ENCODE assay signal across 8 mouse cellular contexts in the genomic region with DNA sequence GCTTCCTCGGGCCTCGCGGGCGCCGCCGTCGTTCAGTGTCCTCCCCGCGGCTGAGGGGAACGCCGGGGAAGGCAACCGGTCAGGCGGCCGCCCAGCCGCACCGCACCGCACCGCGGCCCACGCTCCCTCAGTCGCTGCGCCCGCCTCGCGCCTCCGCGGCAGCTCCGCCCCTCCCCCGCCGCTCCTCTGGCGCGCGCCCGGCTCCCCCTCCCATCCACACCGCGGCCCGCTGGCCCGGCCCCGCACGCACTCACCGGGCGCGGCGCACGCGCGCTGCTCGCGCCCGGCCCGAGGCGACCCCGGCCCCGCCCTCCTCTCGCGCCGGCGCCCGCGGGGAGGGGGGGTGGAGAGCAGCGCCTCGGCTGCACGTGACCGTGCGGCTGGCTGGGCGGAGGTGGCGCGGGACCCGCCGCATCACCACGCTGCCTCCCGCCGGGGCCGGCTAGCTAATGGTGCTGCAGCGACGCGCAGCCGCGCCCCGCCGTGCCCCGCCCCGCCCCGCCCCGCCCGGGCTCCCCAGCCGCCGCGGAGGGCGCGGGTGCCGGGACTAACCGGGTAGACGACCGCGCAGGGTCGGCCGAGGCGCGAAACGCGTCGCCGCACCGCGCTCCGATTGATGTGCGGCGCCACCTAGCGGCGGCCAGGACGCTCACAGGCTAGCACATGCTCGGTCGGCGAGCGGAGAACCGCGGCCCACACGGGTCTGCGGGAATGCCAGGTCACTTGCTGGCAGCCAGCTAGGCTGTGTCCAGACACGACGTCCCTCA. TPM values are rescaled to one million over a fixed set of nuclear protein-coding genes. Genes with fewer than 3 reads are reported as not detected.
DNase-seq lines count a peak whose midpoint lies in the region; ATAC-seq and TF ChIP-seq lines count a peak whose summit lies in the region.

A gene (minus strand): TSS at position 301 of the 767 bp plus-strand sequence.

- peak within 1 kb of the TSS; percentile 73 for H3K27ac ChIP-seq in bone marrow macrophage, adult 2 months (ENCODE audit: insufficient read depth, low read depth, low read length)
- H3K27ac ChIP-seq in embryonic facial prominence, embryonic 15.5 days (replicated peaks) = peak within 1 kb of the TSS; percentile 91
- peak within 1 kb of the TSS; percentile 82 for H3K27ac ChIP-seq in limb, embryonic 14.5 days (replicated peaks; ENCODE audit: low read depth, low read length)
- peak within 1 kb of the TSS; percentile 93 for H3K27ac ChIP-seq in midbrain, embryonic 16.5 days (ENCODE audit: low read length)
- H3K27ac ChIP-seq in spleen, adult 2 months (ENCODE audit: insufficient read depth, low read length) = peak within 1 kb of the TSS; percentile 76

- peak; percentile 65 for TF ChIP-seq CTCF in bone marrow macrophage, adult 2 months (IDR thresholded peaks at IDR 0.05; ENCODE audit: low read depth, low read length)
- peak; percentile 88 for TF ChIP-seq CTCF in spleen, adult 2 months (IDR thresholded peaks at IDR 0.05; ENCODE audit: extremely low read depth, insufficient read depth, insufficient read length, insufficient replicate concordance)

- peak within 1 kb of the TSS; percentile 88 for H3K4me2 ChIP-seq in embryonic facial prominence, embryonic 15.5 days (replicated peaks)
- peak within 1 kb of the TSS; percentile 90 for H3K4me2 ChIP-seq in limb, embryonic 14.5 days (replicated peaks; ENCODE audit: low read depth, low read length, severe bottlenecking)
- peak within 1 kb of the TSS; percentile 83 for H3K4me2 ChIP-seq in midbrain, embryonic 16.5 days (ENCODE audit: low read length)

- peaks cover 11% of the 10 kb centered on the region for H3K4me1 ChIP-seq in bone marrow macrophage, adult 2 months (ENCODE audit: control insufficient read depth, insufficient read depth, low read length)
- H3K4me1 ChIP-seq in embryonic facial prominence, embryonic 15.5 days = peaks cover 16% of the 10 kb centered on the region
- H3K4me1 ChIP-seq in limb, embryonic 14.5 days (ENCODE audit: control insufficient read depth, insufficient read depth, low read length) = peaks cover 14% of the 10 kb centered on the region
- peaks cover 23% of the 10 kb centered on the region for H3K4me1 ChIP-seq in midbrain, embryonic 16.5 days (ENCODE audit: control insufficient read depth, insufficient read depth, low read length)
- peaks cover 2% of the 10 kb centered on the region; the same call in 1 of the 2 replicates for H3K4me1 ChIP-seq in spleen, adult 2 months (ENCODE audit: control insufficient read depth, insufficient read depth, insufficient read length)

- no peaks in the 10 kb centered on the region for H3K9me3 ChIP-seq in embryonic facial prominence, embryonic 15.5 days (replicated peaks)
- H3K9me3 ChIP-seq in limb, embryonic 14.5 days (ENCODE audit: control insufficient read depth, low read length) = no peaks in the 10 kb centered on the region
- H3K9me3 ChIP-seq in midbrain, embryonic 16.5 days (replicated peaks; ENCODE audit: control insufficient read depth, low read length, poor library complexity, severe bottlenecking) = no peaks in the 10 kb centered on the region

- ATAC-seq in embryonic facial prominence, embryonic 15.5 days (ENCODE audit: insufficient number of reproducible peaks, low FRiP score, low TSS enrichment, low read depth) = peak; percentile 96
- ATAC-seq in limb, embryonic 14.5 days (ENCODE audit: low FRiP score, low read depth) = peak; percentile 95
- ATAC-seq in midbrain, embryonic 16.5 days = peak; percentile 96

- H3K36me3 ChIP-seq in embryonic facial prominence, embryonic 15.5 days = no peaks in the 10 kb centered on the region
- H3K36me3 ChIP-seq in limb, embryonic 14.5 days (ENCODE audit: control insufficient read depth, insufficient read depth, low read length) = no peaks in the 10 kb centered on the region
- no peaks in the 10 kb centered on the region for H3K36me3 ChIP-seq in midbrain, embryonic 16.5 days (ENCODE audit: control insufficient read depth, insufficient read depth, low read length)
- H3K36me3 ChIP-seq in spleen, adult 2 months (ENCODE audit: control insufficient read depth, insufficient read depth, low read length) = no peaks in the 10 kb centered on the region

- DNase-seq in B cell, adult 2 months = peak; percentile 90 to 93
- peak; percentile 95 for DNase-seq in heart, adult 9 months (ENCODE audit: low spot score in 2 of 2)
- DNase-seq in kidney, adult 9 months = peak; percentile 95
- peak; percentile 86 for DNase-seq in limb, embryonic 14.5 days (ENCODE audit: low spot score)
- DNase-seq in spleen, adult 2 months (ENCODE audit: low read depth in 1 of 2, low spot score in 2 of 2) = peak; percentile 68 to 89

- peak within 1 kb of the TSS; percentile 75 for H3K9ac ChIP-seq in embryonic facial prominence, embryonic 15.5 days
- H3K9ac ChIP-seq in limb, embryonic 14.5 days (ENCODE audit: low read depth, low read length, severe bottlenecking) = peak within 1 kb of the TSS; percentile 86
- H3K9ac ChIP-seq in midbrain, embryonic 16.5 days (ENCODE audit: low read depth, low read length) = peak within 1 kb of the TSS; percentile 86

- WGBS in embryonic facial prominence, embryonic 15.5 days = under 1% methylated on average over 98 of the region's 122 CpGs
- WGBS in limb, embryonic 14.5 days = under 1% methylated on average over 27 of the region's 122 CpGs
- WGBS in midbrain, embryonic 16.5 days = under 1% methylated on average over 64 of the region's 122 CpGs
- under 1% methylated on average over 53 of the region's 122 CpGs for WGBS in spleen, adult 2 months

- no peak for TF ChIP-seq POLR2A in bone marrow macrophage, adult 2 months (IDR thresholded peaks at IDR 0.05; ENCODE audit: borderline replicate concordance, low read depth, low read length)
- 0 out of 2 replicates have a peak, but pooled peaks have one; percentile 41 for TF ChIP-seq POLR2A in limb, embryonic 14.5 days (IDR thresholded peaks at IDR 0.05; ENCODE audit: borderline replicate concordance, extremely low read depth, insufficient read depth, insufficient read length)
- TF ChIP-seq POLR2A in spleen, adult 2 months (IDR thresholded peaks at IDR 0.05; ENCODE audit: low read depth, low read length) = 0 out of 2 replicates have a peak, but pooled peaks have one; percentile 4

- H3K27me3 ChIP-seq in embryonic facial prominence, embryonic 15.5 days = no peaks in the 10 kb centered on the region
- H3K27me3 ChIP-seq in limb, embryonic 14.5 days (ENCODE audit: control insufficient read depth, insufficient read depth, low read length) = no peaks in the 10 kb centered on the region
- H3K27me3 ChIP-seq in midbrain, embryonic 16.5 days (ENCODE audit: control insufficient read depth, insufficient read depth, low read depth, low read length) = no peaks in the 10 kb centered on the region
- no peaks in the 10 kb centered on the region for H3K27me3 ChIP-seq in spleen, adult 2 months (ENCODE audit: control insufficient read depth, insufficient read depth, low read length)

- H3K4me3 ChIP-seq in bone marrow macrophage, adult 2 months (ENCODE audit: insufficient read depth, low read length) = peak within 1 kb of the TSS; percentile 73
- peak within 1 kb of the TSS; percentile 81 for H3K4me3 ChIP-seq in embryonic facial prominence, embryonic 15.5 days (replicated peaks)
- peak within 1 kb of the TSS; percentile 88 for H3K4me3 ChIP-seq in limb, embryonic 14.5 days (replicated peaks; ENCODE audit: low read length)
- H3K4me3 ChIP-seq in midbrain, embryonic 16.5 days (ENCODE audit: low read depth, low read length) = peak within 1 kb of the TSS; percentile 85
- peak within 1 kb of the TSS; percentile 78 for H3K4me3 ChIP-seq in spleen, adult 2 months (ENCODE audit: extremely low read depth, insufficient read depth, insufficient read length)

RNA-seq across cellular contexts. Expression of the gene that starts here (rescaled TPM):
- polyA plus RNA-seq in bone marrow macrophage, adult 2 months (2012; ENCODE audit: insufficient read depth, insufficient read length, missing spikeins) = 12.0 and 13.4 TPM in 2 replicates
- polyA plus RNA-seq in embryonic facial prominence, embryonic 15.5 days (2015; fragmentation: Nextera tagmentation; extraction: Ambion mirVana) = 27.6 and 27.9 TPM in 2 replicates
- 26.1 and 29.9 TPM in 2 replicates for polyA plus RNA-seq in limb, embryonic 14.5 days (2012; rRNA removed)
- 23.4 and 30.7 TPM in 2 replicates for polyA plus RNA-seq in limb, embryonic 14.5 days (2014; fragmentation: Nextera tagmentation; extraction: Ambion mirVana)
- 35.3 and 39.3 TPM in 2 replicates for polyA plus RNA-seq in midbrain, embryonic 16.5 days (2015; fragmentation: Nextera tagmentation; extraction: Ambion mirVana)
- 7.4 and 7.8 TPM in 2 replicates for polyA plus RNA-seq in spleen, adult 2 months (2012; rRNA removed)

Comparison
In these comparisons a context has a peak if more than half of its experiments do, and no peak if none do; other contexts are left out.
1. Peak in every context shown above with its lines: DNase-seq, ATAC-seq, H3K4me3 ChIP-seq and H3K27ac ChIP-seq.